Mouse (Mus musculus) forebrain, embryonic 13.5 days (tissue): ENCODE measurements at regions not wholly inside any gene's neighbourhood (a gene's known extent, or its start where the extent isn't known, plus 50 kb on each side); places are given as distances from the start of the nearest gene placed in this dataset.

Source experiments
- ATAC-seq: fragments of 200-750 bp; cut with Nextera tagmentation; 2 replicates; pipeline ENCODE4 v1.8.0; 2017
- H3K27ac ChIP-seq: fragments of 300-500 bp; sonication (generic); 2 replicates; pipeline ENCODE4 v1.5.1; 2015; ENCODE audit warnings: inconsistent platforms, mild to moderate bottlenecking, moderate library complexity
- H3K27me3 ChIP-seq: fragments of 300-500 bp; sonication (generic); 2 replicates; pipeline ENCODE4 v1.6.1; 2015; ENCODE audit warnings: mild to moderate bottlenecking, inconsistent platforms
- H3K36me3 ChIP-seq: fragments of 300-500 bp; sonication (generic); 2 replicates; pipeline ENCODE4 v1.6.1; 2015; ENCODE audit warnings: mild to moderate bottlenecking, inconsistent platforms; ENCODE audit not compliant: poor library complexity, severe bottlenecking
- H3K4me1 ChIP-seq: fragments of 300-500 bp; sonication (generic); 2 replicates; pipeline ENCODE4 v1.6.1; 2015; ENCODE audit warnings: inconsistent platforms
- H3K4me2 ChIP-seq: fragments of 300-500 bp; sonication (generic); 2 replicates; pipeline ENCODE4 v1.6.1; 2015; ENCODE audit warnings: inconsistent platforms, mild to moderate bottlenecking, moderate library complexity
- H3K4me3 ChIP-seq: fragments of 300-500 bp; sonication (generic); 2 replicates; pipeline ENCODE4 v1.5.1; 2015; ENCODE audit warnings: mild to moderate bottlenecking, inconsistent platforms
- H3K9ac ChIP-seq: fragments of 300-500 bp; sonication (generic); 2 replicates; pipeline ENCODE4 v1.6.1; 2015; ENCODE audit warnings: mild to moderate bottlenecking, inconsistent platforms
- H3K9me3 ChIP-seq: fragments of 300-500 bp; sonication (generic); replicated peaks from 2 replicates; pipeline ENCODE4 v1.6.1; 2016; ENCODE audit warnings: inconsistent platforms
- WGBS: fragments of 180-500 bp; shearing (Covaris S2); methylation state at CpG from one replicate; pipeline ENCODE4 v1.1.7; 2015; 5-methylcytosine and 5-hydroxymethylcytosine counted together

GRCm38 (mm10) chr14:47795062-47795461 is 146.8 kb downstream of the Ktn1 start:
- no peak for ATAC-seq
- H3K4me2 ChIP-seq: no peak overlapping the region
- H3K27me3 ChIP-seq: no peaks in the 10 kb centered on the region
- H3K36me3 ChIP-seq: no peaks in the 10 kb centered on the region
- H3K27ac ChIP-seq: no peak overlapping the region
- 90% methylated on average over 4 of the region's 4 CpGs for WGBS
- H3K4me1 ChIP-seq: no peaks in the 10 kb centered on the region
- no peaks in the 10 kb centered on the region for H3K9me3 ChIP-seq
- no peak overlapping the region for H3K9ac ChIP-seq
- no peak overlapping the region for H3K4me3 ChIP-seq

GRCm38 (mm10) chr14:47798203-47798602 is 150.0 kb downstream of the Ktn1 start:
- H3K27ac ChIP-seq: no peak overlapping the region
- no peak overlapping the region for H3K4me3 ChIP-seq
- H3K27me3 ChIP-seq: no peaks in the 10 kb centered on the region
- no peak overlapping the region for H3K9ac ChIP-seq
- 96% methylated on average over 3 of the region's 3 CpGs for WGBS
- no peaks in the 10 kb centered on the region for H3K4me1 ChIP-seq
- H3K4me2 ChIP-seq: no peak overlapping the region
- no peaks in the 10 kb centered on the region for H3K36me3 ChIP-seq
- no peaks in the 10 kb centered on the region for H3K9me3 ChIP-seq
- ATAC-seq: no peak

GRCm38 (mm10) chr14:47799564-47799963 is 151.3 kb downstream of the Ktn1 start:
- Histone ChIP-seq H3K9ac (no peak overlapping the region), H3K4me2 (no peak overlapping the region), H3K36me3 (no peaks in the 10 kb centered on the region), H3K9me3 (no peaks in the 10 kb centered on the region), H3K27me3 (no peaks in the 10 kb centered on the region), H3K4me3 (no peak overlapping the region), H3K27ac (no peak overlapping the region), H3K4me1 (no peaks in the 10 kb centered on the region)
- no peak for ATAC-seq
- WGBS: 74% methylated on average over 2 of the region's 2 CpGs

- no peak overlapping the region for H3K27ac ChIP-seq
- no peak for ATAC-seq
- H3K4me1 ChIP-seq: peaks cover 32% of the 10 kb centered on the region
- H3K9ac ChIP-seq: no peak overlapping the region
- 92% methylated on average over 1 of the region's 1 CpGs for WGBS
- H3K27me3 ChIP-seq: no peaks in the 10 kb centered on the region
- no peak overlapping the region for H3K4me2 ChIP-seq
- no peak overlapping the region for H3K4me3 ChIP-seq
- H3K36me3 ChIP-seq: no peaks in the 10 kb centered on the region
- no peaks in the 10 kb centered on the region for H3K9me3 ChIP-seq
Observed at GRCm38 (mm10) chr14:47805202-47805601, 157.0 kb downstream of the Ktn1 start.

GRCm38 (mm10) chr14:47805771-47806535 is 157.7 kb downstream of the Ktn1 start:
- peaks cover 32% of the 10 kb centered on the region for H3K4me1 ChIP-seq
- H3K4me3 ChIP-seq: no peak overlapping the region
- H3K27me3 ChIP-seq: no peaks in the 10 kb centered on the region
- no peak overlapping the region for H3K9ac ChIP-seq
- no peak overlapping the region for H3K27ac ChIP-seq
- ATAC-seq: peak; percentile 87
- H3K9me3 ChIP-seq: no peaks in the 10 kb centered on the region
- 7% methylated on average over 9 of the region's 9 CpGs for WGBS
- no peaks in the 10 kb centered on the region for H3K36me3 ChIP-seq
- 0 out of 2 replicates have a peak overlapping the region, but pooled peaks have one; percentile 15 for H3K4me2 ChIP-seq

- no peak for ATAC-seq
- 33% methylated on average over 10 of the region's 10 CpGs for WGBS
- Histone ChIP-seq H3K4me3 (no peak overlapping the region), H3K27ac (no peak overlapping the region), H3K9me3 (no peaks in the 10 kb centered on the region), H3K27me3 (no peaks in the 10 kb centered on the region), H3K4me2 (no peak overlapping the region), H3K4me1 (peaks cover 32% of the 10 kb centered on the region), H3K36me3 (no peaks in the 10 kb centered on the region), H3K9ac (no peak overlapping the region)
Observed at GRCm38 (mm10) chr14:47808097-47808910, 160.1 kb downstream of the Ktn1 start.

- 80% methylated on average over 3 of the region's 3 CpGs for WGBS
- Histone ChIP-seq H3K4me2 (no peak overlapping the region), H3K9ac (no peak overlapping the region), H3K27ac (no peak overlapping the region), H3K9me3 (no peaks in the 10 kb centered on the region), H3K36me3 (no peaks in the 10 kb centered on the region), H3K4me3 (no peak overlapping the region), H3K27me3 (no peaks in the 10 kb centered on the region), H3K4me1 (peaks cover 8% of the 10 kb centered on the region; the same call in 1 of the 2 replicates)
- ATAC-seq: no peak
Observed at GRCm38 (mm10) chr14:47818224-47818623, 170.0 kb downstream of the Ktn1 start.

- Histone ChIP-seq H3K36me3 (no peaks in the 10 kb centered on the region), H3K4me1 (peaks cover 8% of the 10 kb centered on the region; the same call in 1 of the 2 replicates), H3K4me2 (no peak overlapping the region), H3K9ac (no peak overlapping the region), H3K9me3 (no peaks in the 10 kb centered on the region), H3K27me3 (no peaks in the 10 kb centered on the region), H3K4me3 (no peak overlapping the region), H3K27ac (no peak overlapping the region)
- 65% methylated on average over 3 of the region's 3 CpGs for WGBS
- ATAC-seq: no peak
Observed at GRCm38 (mm10) chr14:47818641-47819040, 170.4 kb downstream of the Ktn1 start.

- 71% methylated on average over 13 of the region's 13 CpGs for WGBS
- no peaks in the 10 kb centered on the region for H3K27me3 ChIP-seq
- H3K4me3 ChIP-seq: no peak overlapping the region
- peak; percentile 73 for ATAC-seq
- H3K4me1 ChIP-seq: peaks cover 8% of the 10 kb centered on the region; the same call in 1 of the 2 replicates
- H3K27ac ChIP-seq: no peak overlapping the region
- no peaks in the 10 kb centered on the region for H3K36me3 ChIP-seq
- H3K9ac ChIP-seq: no peak overlapping the region
- H3K4me2 ChIP-seq: no peak overlapping the region
- H3K9me3 ChIP-seq: no peaks in the 10 kb centered on the region
Observed at GRCm38 (mm10) chr14:47820571-47821143, 172.4 kb downstream of the Ktn1 start.

- H3K9me3 ChIP-seq: no peaks in the 10 kb centered on the region
- no peak overlapping the region for H3K9ac ChIP-seq
- no peaks in the 10 kb centered on the region for H3K27me3 ChIP-seq
- no peak overlapping the region for H3K27ac ChIP-seq
- ATAC-seq: no peak
- 80% methylated on average over 9 of the region's 9 CpGs for WGBS
- H3K4me3 ChIP-seq: no peak overlapping the region
- H3K4me1 ChIP-seq: peaks cover 8% of the 10 kb centered on the region; the same call in 1 of the 2 replicates
- no peaks in the 10 kb centered on the region for H3K36me3 ChIP-seq
- H3K4me2 ChIP-seq: no peak overlapping the region
Observed at GRCm38 (mm10) chr14:47823182-47823581, 174.9 kb downstream of the Ktn1 start.

- H3K4me1 ChIP-seq: peaks cover 8% of the 10 kb centered on the region; the same call in 1 of the 2 replicates
- H3K36me3 ChIP-seq: no peaks in the 10 kb centered on the region
- ATAC-seq: no peak
- H3K4me3 ChIP-seq: no peak overlapping the region
- H3K9me3 ChIP-seq: no peaks in the 10 kb centered on the region
- 85% methylated on average over 8 of the region's 8 CpGs for WGBS
- no peaks in the 10 kb centered on the region for H3K27me3 ChIP-seq
- no peak overlapping the region for H3K9ac ChIP-seq
- no peak overlapping the region for H3K27ac ChIP-seq
- no peak overlapping the region for H3K4me2 ChIP-seq
Observed at GRCm38 (mm10) chr14:47823696-47824095, 175.4 kb downstream of the Ktn1 start.

GRCm38 (mm10) chr14:47825446-47825956 is 177.3 kb downstream of the Ktn1 start:
- Histone ChIP-seq H3K4me3 (no peak overlapping the region), H3K27me3 (no peaks in the 10 kb centered on the region), H3K9me3 (no peaks in the 10 kb centered on the region), H3K36me3 (no peaks in the 10 kb centered on the region), H3K4me2 (no peak overlapping the region), H3K4me1 (peaks cover 6% of the 10 kb centered on the region; the same call in 1 of the 2 replicates), H3K27ac (no peak overlapping the region), H3K9ac (no peak overlapping the region)
- ATAC-seq: no peak
- 82% methylated on average over 3 of the region's 3 CpGs for WGBS
